Mouse (Mus musculus): ENCODE measurements around the gene Gm20388. TPM values are rescaled to one million over a fixed set of nuclear protein-coding genes. Genes with fewer than 3 reads are reported as not detected.

Gene Gm20388
- polyA plus RNA-seq, 1 experiment from 2014 or later = 5.3 TPM

GRCm38 (mm10) chr8:122955997-122956396 lies 3045.4 kb downstream of the Gm20388 start:
- DNase-seq (ENCODE audit: low spot score) (no peak), ATAC-seq (replicated peaks; ENCODE audit: low FRiP score) (peak; percentile 74)
- peak overlapping the region; percentile 44 for H3K4me2 ChIP-seq
- no peak overlapping the region for H3K4me3 ChIP-seq (ENCODE audit: low read depth, low read length)
- WGBS = 64% methylated on average over 3 of the region's 3 CpGs
- H3K36me3 ChIP-seq (ENCODE audit: control insufficient read depth, insufficient read depth, low read length) = no peaks in the 10 kb centered on the region
- H3K27me3 ChIP-seq (replicated peaks; ENCODE audit: control insufficient read depth, insufficient read depth, low read length) = no peaks in the 10 kb centered on the region
- no peaks in the 10 kb centered on the region for H3K9me3 ChIP-seq (ENCODE audit: control insufficient read depth, low read length)
- H3K4me1 ChIP-seq (replicated peaks; ENCODE audit: control insufficient read depth, insufficient read depth, low read length) = peaks cover 72% of the 10 kb centered on the region
- H3K9ac ChIP-seq (ENCODE audit: low read depth, low read length) = 0 out of 2 replicates have a peak overlapping the region, but pooled peaks have one; percentile 5
- peak overlapping the region; percentile 74 for H3K27ac ChIP-seq (ENCODE audit: low read depth, low read length)

- H3K9ac ChIP-seq (ENCODE audit: low read depth, low read length) = no peak overlapping the region
- H3K27ac ChIP-seq (ENCODE audit: low read depth, low read length) = peak overlapping the region; percentile 36
- H3K4me3 ChIP-seq (ENCODE audit: low read depth, low read length) = no peak overlapping the region
- DNase-seq (ENCODE audit: low spot score) (no peak), ATAC-seq (replicated peaks; ENCODE audit: low FRiP score) (no peak)
- no peaks in the 10 kb centered on the region for H3K36me3 ChIP-seq (ENCODE audit: control insufficient read depth, insufficient read depth, low read length)
- peak overlapping the region; percentile 50 for H3K4me2 ChIP-seq
- no peaks in the 10 kb centered on the region for H3K9me3 ChIP-seq (ENCODE audit: control insufficient read depth, low read length)
- WGBS = 75% methylated on average over 5 of the region's 5 CpGs
- peaks cover 75% of the 10 kb centered on the region for H3K4me1 ChIP-seq (replicated peaks; ENCODE audit: control insufficient read depth, insufficient read depth, low read length)
- H3K27me3 ChIP-seq (replicated peaks; ENCODE audit: control insufficient read depth, insufficient read depth, low read length) = no peaks in the 10 kb centered on the region
Measured at GRCm38 (mm10) chr8:122960323-122960722, 3049.7 kb downstream of the Gm20388 start.

- Histone ChIP-seq H3K4me2 (peak overlapping the region; percentile 50), H3K27me3 (replicated peaks; ENCODE audit: control insufficient read depth, insufficient read depth, low read length) (no peaks in the 10 kb centered on the region), H3K36me3 (ENCODE audit: control insufficient read depth, insufficient read depth, low read length) (no peaks in the 10 kb centered on the region), H3K27ac (ENCODE audit: low read depth, low read length) (peak overlapping the region; percentile 36), H3K9me3 (ENCODE audit: control insufficient read depth, low read length) (no peaks in the 10 kb centered on the region), H3K9ac (ENCODE audit: low read depth, low read length) (no peak overlapping the region), H3K4me1 (replicated peaks; ENCODE audit: control insufficient read depth, insufficient read depth, low read length) (peaks cover 69% of the 10 kb centered on the region), H3K4me3 (ENCODE audit: low read depth, low read length) (no peak overlapping the region)
- DNase-seq (ENCODE audit: low spot score) = peak; percentile 52
- WGBS = 4% methylated on average over 1 of the region's 1 CpGs
- ATAC-seq (replicated peaks; ENCODE audit: low FRiP score) = peak; percentile 95
Measured at GRCm38 (mm10) chr8:122960932-122961331, 3050.3 kb downstream of the Gm20388 start.

GRCm38 (mm10) chr8:122961458-122961857 lies 3050.8 kb downstream of the Gm20388 start:
- Histone ChIP-seq H3K9me3 (ENCODE audit: control insufficient read depth, low read length) (no peaks in the 10 kb centered on the region), H3K4me1 (replicated peaks; ENCODE audit: control insufficient read depth, insufficient read depth, low read length) (peaks cover 64% of the 10 kb centered on the region), H3K4me2 (peak overlapping the region; percentile 50), H3K27ac (ENCODE audit: low read depth, low read length) (peak overlapping the region; percentile 36), H3K36me3 (ENCODE audit: control insufficient read depth, insufficient read depth, low read length) (no peaks in the 10 kb centered on the region), H3K9ac (ENCODE audit: low read depth, low read length) (no peak overlapping the region), H3K27me3 (replicated peaks; ENCODE audit: control insufficient read depth, insufficient read depth, low read length) (no peaks in the 10 kb centered on the region), H3K4me3 (ENCODE audit: low read depth, low read length) (no peak overlapping the region)
- DNase-seq (ENCODE audit: low spot score) (no peak), ATAC-seq (replicated peaks; ENCODE audit: low FRiP score) (no peak)
- 15% methylated on average over 2 of the region's 2 CpGs for WGBS

- Histone ChIP-seq H3K4me2 (peak overlapping the region; percentile 50), H3K27ac (ENCODE audit: low read depth, low read length) (peak overlapping the region; percentile 36; the same call in 1 of the 2 replicates), H3K4me3 (ENCODE audit: low read depth, low read length) (no peak overlapping the region), H3K4me1 (replicated peaks; ENCODE audit: control insufficient read depth, insufficient read depth, low read length) (peaks cover 58% of the 10 kb centered on the region), H3K36me3 (ENCODE audit: control insufficient read depth, insufficient read depth, low read length) (no peaks in the 10 kb centered on the region), H3K27me3 (replicated peaks; ENCODE audit: control insufficient read depth, insufficient read depth, low read length) (no peaks in the 10 kb centered on the region), H3K9ac (ENCODE audit: low read depth, low read length) (no peak overlapping the region), H3K9me3 (ENCODE audit: control insufficient read depth, low read length) (no peaks in the 10 kb centered on the region)
- 32% methylated on average over 5 of the region's 5 CpGs for WGBS
- DNase-seq (ENCODE audit: low spot score) = no peak
- no peak for ATAC-seq (replicated peaks; ENCODE audit: low FRiP score)
Measured at GRCm38 (mm10) chr8:122962046-122962445, 3051.4 kb downstream of the Gm20388 start.

- WGBS = 70% methylated on average over 3 of the region's 3 CpGs
- no peak overlapping the region for H3K9ac ChIP-seq (ENCODE audit: low read depth, low read length)
- no peaks in the 10 kb centered on the region for H3K27me3 ChIP-seq (replicated peaks; ENCODE audit: control insufficient read depth, insufficient read depth, low read length)
- no peak overlapping the region for H3K4me2 ChIP-seq
- H3K36me3 ChIP-seq (ENCODE audit: control insufficient read depth, insufficient read depth, low read length) = peaks cover 5% of the 10 kb centered on the region; the same call in 1 of the 2 replicates
- H3K4me1 ChIP-seq (replicated peaks; ENCODE audit: control insufficient read depth, insufficient read depth, low read length) = peaks cover 35% of the 10 kb centered on the region
- no peak for DNase-seq (ENCODE audit: low spot score)
- no peak overlapping the region for H3K4me3 ChIP-seq (ENCODE audit: low read depth, low read length)
- no peak overlapping the region for H3K27ac ChIP-seq (ENCODE audit: low read depth, low read length)
- no peaks in the 10 kb centered on the region for H3K9me3 ChIP-seq (ENCODE audit: control insufficient read depth, low read length)
- no peak for ATAC-seq (replicated peaks; ENCODE audit: low FRiP score)
Measured at GRCm38 (mm10) chr8:122966638-122967037, 3056.0 kb downstream of the Gm20388 start.

GRCm38 (mm10) chr8:122968145-122968544 lies 3057.5 kb downstream of the Gm20388 start:
- no peak for DNase-seq (ENCODE audit: low spot score)
- WGBS = 82% methylated on average over 3 of the region's 3 CpGs
- Histone ChIP-seq H3K4me1 (replicated peaks; ENCODE audit: control insufficient read depth, insufficient read depth, low read length) (peaks cover 21% of the 10 kb centered on the region), H3K27me3 (replicated peaks; ENCODE audit: control insufficient read depth, insufficient read depth, low read length) (no peaks in the 10 kb centered on the region), H3K4me3 (ENCODE audit: low read depth, low read length) (no peak overlapping the region), H3K9me3 (ENCODE audit: control insufficient read depth, low read length) (no peaks in the 10 kb centered on the region), H3K27ac (ENCODE audit: low read depth, low read length) (no peak overlapping the region), H3K36me3 (ENCODE audit: control insufficient read depth, insufficient read depth, low read length) (peaks cover 5% of the 10 kb centered on the region; the same call in 1 of the 2 replicates), H3K9ac (ENCODE audit: low read depth, low read length) (no peak overlapping the region), H3K4me2 (no peak overlapping the region)
- ATAC-seq (replicated peaks; ENCODE audit: low FRiP score) = no peak

- Histone ChIP-seq H3K27me3 (replicated peaks; ENCODE audit: control insufficient read depth, insufficient read depth, low read length) (no peaks in the 10 kb centered on the region), H3K4me3 (ENCODE audit: low read depth, low read length) (no peak overlapping the region), H3K9ac (ENCODE audit: low read depth, low read length) (no peak overlapping the region), H3K36me3 (ENCODE audit: control insufficient read depth, insufficient read depth, low read length) (peaks cover 5% of the 10 kb centered on the region; the same call in 1 of the 2 replicates), H3K27ac (ENCODE audit: low read depth, low read length) (no peak overlapping the region), H3K4me2 (no peak overlapping the region), H3K4me1 (replicated peaks; ENCODE audit: control insufficient read depth, insufficient read depth, low read length) (peaks cover 7% of the 10 kb centered on the region; the same call in 1 of the 2 replicates), H3K9me3 (ENCODE audit: control insufficient read depth, low read length) (no peaks in the 10 kb centered on the region)
- WGBS = 95% methylated on average over 3 of the region's 3 CpGs
- ATAC-seq (replicated peaks; ENCODE audit: low FRiP score) = no peak
- DNase-seq (ENCODE audit: low spot score) = no peak
Measured at GRCm38 (mm10) chr8:122969964-122970620, 3059.5 kb downstream of the Gm20388 start.

- DNase-seq (ENCODE audit: low spot score) (no peak), ATAC-seq (replicated peaks; ENCODE audit: low FRiP score) (no peak)
- Histone ChIP-seq H3K9ac (ENCODE audit: low read depth, low read length) (no peak overlapping the region), H3K27me3 (replicated peaks; ENCODE audit: control insufficient read depth, insufficient read depth, low read length) (no peaks in the 10 kb centered on the region), H3K9me3 (ENCODE audit: control insufficient read depth, low read length) (no peaks in the 10 kb centered on the region), H3K36me3 (ENCODE audit: control insufficient read depth, insufficient read depth, low read length) (no peaks in the 10 kb centered on the region; the same call in 1 of the 2 replicates), H3K27ac (ENCODE audit: low read depth, low read length) (no peak overlapping the region), H3K4me1 (replicated peaks; ENCODE audit: control insufficient read depth, insufficient read depth, low read length) (peaks cover 27% of the 10 kb centered on the region), H3K4me3 (ENCODE audit: low read depth, low read length) (no peak overlapping the region), H3K4me2 (no peak overlapping the region)
- 77% methylated on average over 4 of the region's 4 CpGs for WGBS
Measured at GRCm38 (mm10) chr8:122976046-122976445, 3065.4 kb downstream of the Gm20388 start.
